Mouse (Mus musculus) hindbrain, postnatal 0 days (tissue): ENCODE measurements around the gene Grin2b. TPM values are rescaled to one million over a fixed set of nuclear protein-coding genes. Genes with fewer than 3 reads are reported as not detected.

ENCODE experiments used
- ATAC-seq: fragments of 200-750 bp; cut with Nextera tagmentation; 2 replicates; pipeline ENCODE4 v1.8.0; 2017; ENCODE audit warnings: mild to moderate bottlenecking, moderate TSS enrichment, moderate library complexity
- DNase-seq: peaks from one replicate; pipeline ENCODE4 v3.0.0-alpha.2; 2015; ENCODE audit warnings: low spot score
- H3K27ac ChIP-seq: fragments of 300-500 bp; sonication (generic); 2 replicates; pipeline ENCODE4 v1.5.1; 2014; ENCODE audit warnings: mild to moderate bottlenecking
- H3K27me3 ChIP-seq: fragments of 300-500 bp; sonication (generic); 2 replicates; pipeline ENCODE4 v1.6.1; 2014; ENCODE audit warnings: low read length, mixed read lengths; ENCODE audit not compliant: insufficient read depth
- H3K36me3 ChIP-seq: fragments of 300-500 bp; sonication (generic); 2 replicates; pipeline ENCODE4 v1.6.1; 2014; ENCODE audit warnings: low read length, mixed read lengths; ENCODE audit not compliant: insufficient read depth
- H3K4me1 ChIP-seq: fragments of 300-500 bp; sonication (generic); 2 replicates; pipeline ENCODE4 v1.6.1; 2014; ENCODE audit warnings: antibody characterized with exemption, low read length, mixed read lengths; ENCODE audit not compliant: insufficient read depth
- H3K4me2 ChIP-seq: fragments of 300-500 bp; sonication (generic); 2 replicates; pipeline ENCODE4 v1.6.1; 2014; ENCODE audit warnings: low read depth, mild to moderate bottlenecking, low read length, moderate library complexity, mixed read lengths
- H3K4me3 ChIP-seq: fragments of 300-500 bp; sonication (generic); 2 replicates; pipeline ENCODE4 v1.5.1; 2014; ENCODE audit warnings: low read length
- H3K9ac ChIP-seq: fragments of 300-500 bp; sonication (generic); replicated peaks from 2 replicates; pipeline ENCODE4 v1.6.1; 2014; ENCODE audit warnings: mild to moderate bottlenecking, low read length, moderate library complexity, mixed read lengths
- H3K9me3 ChIP-seq: fragments of 300-500 bp; sonication (generic); 2 replicates; pipeline ENCODE4 v1.6.1; 2016; ENCODE audit warnings: low read length, mixed read lengths
- CTCF ChIP-seq: IDR thresholded peaks from 2 replicates; pipeline ENCODE4 v1.5.1; 2016; ENCODE audit warnings: antibody characterized with exemption, control low read depth, low read depth
- WGBS: fragments of 180-500 bp; shearing (Covaris S2); extraction: QIAGEN DNeasy Blood & Tissue Kit; methylation state at CpG from one replicate; pipeline ENCODE4 v1.1.7; 2014; 5-methylcytosine and 5-hydroxymethylcytosine counted together
- microRNA-seq, 2 experiments: library from miRNA; unstranded; fragments of <30 nt; microRNA quantifications; one replicate each; pipeline ENCODE4; 2016
- polyA plus RNA-seq: library from polyadenylated mRNA; unstranded; fragments of >200 nt; fragmentation: Nextera tagmentation; extraction: Ambion mirVana; gene quantifications from 2 replicates; pipeline ENCODE4 v1.2.1, GENCODE M21; 2015
- total RNA-seq: library from RNA; depleted of rRNA; stranded (reverse); fragments of >200 nt; gene quantifications from 2 replicates; pipeline ENCODE4 v1.2.3, GENCODE M21; 2014; rRNA removed

The Grin2b gene
- total and polyA plus RNA-seq, 2 experiments from 2014 or later, result 55.1 to 67.0 TPM

GRCm38 (mm10) chr6:135680105-135680710, 493.1 kb downstream of the Grin2b start:
- Histone ChIP-seq H3K27ac (no peak overlapping the region), H3K36me3 (no peaks in the 10 kb centered on the region), H3K27me3 (no peaks in the 10 kb centered on the region), H3K4me1 (no peaks in the 10 kb centered on the region), H3K4me3 (no peak overlapping the region), H3K9ac (no peak overlapping the region), H3K9me3 (0 out of 2 replicates have a peak, but pooled peaks cover 2% of the 10 kb centered on the region), H3K4me2 (no peak overlapping the region)
- no peak for TF ChIP-seq CTCF
- DNase-seq, result no peak
- no peak for ATAC-seq
- 73% methylated on average over 14 of the region's 14 CpGs for WGBS

- DNase-seq (no peak), ATAC-seq (no peak)
- H3K9me3 ChIP-seq, result 0 out of 2 replicates have a peak, but pooled peaks cover 2% of the 10 kb centered on the region
- H3K4me1 ChIP-seq, result no peaks in the 10 kb centered on the region
- no peak overlapping the region for H3K27ac ChIP-seq
- no peaks in the 10 kb centered on the region for H3K36me3 ChIP-seq
- no peak for TF ChIP-seq CTCF
- WGBS, result 25% methylated on average over 4 of the region's 4 CpGs
- no peak overlapping the region for H3K9ac ChIP-seq
- H3K27me3 ChIP-seq, result no peaks in the 10 kb centered on the region
- no peak overlapping the region for H3K4me3 ChIP-seq
- H3K4me2 ChIP-seq, result no peak overlapping the region
These were observed 498.9 kb downstream of the Grin2b start for GRCm38 (mm10) chr6:135674380-135674779.

DNA sequence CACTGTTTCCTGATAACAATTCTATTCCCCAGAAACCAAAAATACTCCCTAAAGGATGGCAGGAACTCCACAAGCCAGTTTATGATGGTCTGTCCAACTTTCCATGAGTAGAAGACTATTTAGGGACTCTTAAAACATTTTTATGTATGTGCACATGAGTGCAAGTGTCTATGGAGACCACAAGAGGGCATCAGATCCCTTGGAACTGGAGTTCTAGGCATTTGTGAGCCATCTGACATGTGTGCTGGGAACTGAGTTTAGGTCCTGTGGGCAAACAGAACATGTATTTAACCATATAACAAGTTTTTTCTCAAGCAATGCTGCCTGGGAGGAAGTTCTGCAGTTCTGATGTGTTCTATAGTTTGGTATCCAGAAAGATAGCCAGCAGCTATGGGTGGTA, 501.3 kb downstream of the Grin2b start:
- H3K27ac ChIP-seq, result no peak overlapping the region
- H3K9me3 ChIP-seq, result 0 out of 2 replicates have a peak, but pooled peaks cover 2% of the 10 kb centered on the region
- no peak overlapping the region for H3K9ac ChIP-seq
- no peaks in the 10 kb centered on the region for H3K4me1 ChIP-seq
- no peak overlapping the region for H3K4me3 ChIP-seq
- no peaks in the 10 kb centered on the region for H3K36me3 ChIP-seq
- TF ChIP-seq CTCF, result no peak
- DNase-seq, result no peak
- no peak overlapping the region for H3K4me2 ChIP-seq
- ATAC-seq, result no peak
- H3K27me3 ChIP-seq, result no peaks in the 10 kb centered on the region

Small RNA genes lying within 50 kb of the gene (microRNA-seq; reads per million reads assigned to microRNA genes)
- 0 reads per million in 2 experiments for gene Gm22892

Other genes with a start within 250 kb of the Grin2b start
- not detected in 2 replicates for gene Gm8994, start 154.0 kb upstream of the Grin2b start, total RNA-seq
- not detected in 2 replicates for gene Gm8994, start 154.0 kb upstream of the Grin2b start, polyA plus RNA-seq
- gene E330021D16Rik, start 242.1 kb upstream of the Grin2b start, total RNA-seq, result not detected in 2 replicates
- gene E330021D16Rik, start 242.1 kb upstream of the Grin2b start, polyA plus RNA-seq, result not detected in 2 replicates